Mouse (Mus musculus) heart, adult 8-10 months (tissue): ENCODE results near the gene Foxa1. TPM values are rescaled to one million over a fixed set of nuclear protein-coding genes. Genes with fewer than 3 reads are reported as not detected.

Experiments
- DNase-seq: peaks from one replicate; pipeline ENCODE4 v3.0.0; 2022; ENCODE audit warnings: low spot score
- total RNA-seq, 4 experiments: library from RNA; stranded (reverse); gene quantifications; 2 replicates each; pipeline ENCODE4 v1.2.4; 2022

Foxa1 gene
- total RNA-seq, 4 experiments from 2014 or later, result 0.14 TPM; not detected in 3

- no peak for DNase-seq
Measured at GRCm38 (mm10) chr12:57541118-57541517, 5.6 kb downstream of the Foxa1 start.

- no peak for DNase-seq
Measured at GRCm38 (mm10) chr12:57539551-57539985, 7.1 kb downstream of the Foxa1 start.

GRCm38 (mm10) chr12:57538588-57539550 is 7.8 kb downstream of the Foxa1 start:
- no peak for DNase-seq

GRCm38 (mm10) chr12:57537791-57538587 is 8.7 kb downstream of the Foxa1 start:
- no peak for DNase-seq

GRCm38 (mm10) chr12:57536909-57537670 is 9.6 kb downstream of the Foxa1 start:
- DNase-seq, result no peak

- DNase-seq, result no peak
Measured at GRCm38 (mm10) chr12:57536056-57536908, 10.4 kb downstream of the Foxa1 start.

GRCm38 (mm10) chr12:57534879-57535611 is 11.7 kb downstream of the Foxa1 start:
- DNase-seq, result no peak

GRCm38 (mm10) chr12:57534517-57534878 is 12.2 kb downstream of the Foxa1 start:
- DNase-seq, result no peak

GRCm38 (mm10) chr12:57530474-57530873 is 16.2 kb downstream of the Foxa1 start:
- DNase-seq, result no peak

- no peak for DNase-seq
Measured at GRCm38 (mm10) chr12:57528335-57528734, 18.4 kb downstream of the Foxa1 start.

GRCm38 (mm10) chr12:57515702-57516377 is 30.9 kb downstream of the Foxa1 start:
- no peak for DNase-seq

GRCm38 (mm10) chr12:57514552-57514951 is 32.2 kb downstream of the Foxa1 start:
- DNase-seq, result no peak

GRCm38 (mm10) chr12:57511560-57511959 is 35.2 kb downstream of the Foxa1 start:
- DNase-seq, result no peak

- DNase-seq, result no peak
Measured at GRCm38 (mm10) chr12:57511127-57511526, 35.6 kb downstream of the Foxa1 start.

- no peak for DNase-seq
Measured at GRCm38 (mm10) chr12:57509726-57510125, 37.0 kb downstream of the Foxa1 start.

GRCm38 (mm10) chr12:57508938-57509337 is 37.8 kb downstream of the Foxa1 start:
- no peak for DNase-seq

GRCm38 (mm10) chr12:57505329-57505728 is 41.4 kb downstream of the Foxa1 start:
- no peak for DNase-seq

- DNase-seq, result no peak
Measured at GRCm38 (mm10) chr12:57500246-57500645, 46.5 kb downstream of the Foxa1 start.

- DNase-seq, result no peak
Measured at GRCm38 (mm10) chr12:57496347-57497119, 50.2 kb downstream of the Foxa1 start.
